Mouse (Mus musculus) kidney, adult 2 months (tissue): ENCODE measurements around the gene Knstrn.

Experiments used
- CTCF ChIP-seq: fragments of 200-500 bp; conservative IDR thresholded peaks from 2 replicates; pipeline ENCODE4 v1.5.1; 2011; ENCODE audit warnings: low read depth, mild to moderate bottlenecking, control low read depth, low read length, moderate library complexity, mixed read lengths; ENCODE audit not compliant: insufficient read depth, insufficient read length
- POLR2A ChIP-seq: fragments of 200-500 bp; IDR thresholded peaks from one replicate; pipeline ENCODE4 v1.6.1; 2011; ENCODE audit warnings: low read depth, low read length, control low read depth

DNA sequence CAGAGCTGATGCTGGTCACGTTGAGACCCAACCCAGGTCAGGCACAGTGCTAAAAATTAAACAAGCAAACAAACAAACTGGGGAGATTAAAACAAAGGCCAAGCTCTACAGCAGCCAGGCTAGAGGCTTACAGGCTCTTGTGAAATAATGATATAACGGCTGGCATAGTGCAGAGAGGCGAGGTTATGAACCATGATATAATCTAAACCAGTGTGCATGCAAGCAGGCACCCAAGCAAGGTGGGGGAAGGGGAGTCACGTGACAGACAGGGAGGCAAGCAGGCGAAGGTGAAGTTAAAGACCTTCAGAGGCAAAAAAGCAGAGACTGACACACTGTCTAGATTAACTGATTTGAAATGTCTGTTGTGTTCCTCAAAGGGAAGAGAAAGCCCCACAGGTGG is 30.7 kb upstream of the Knstrn start:
- no peak for TF ChIP-seq POLR2A
- TF ChIP-seq CTCF = no peak
